10 mouse cellular contexts compared by ENCODE assay signal in the genomic region with DNA sequence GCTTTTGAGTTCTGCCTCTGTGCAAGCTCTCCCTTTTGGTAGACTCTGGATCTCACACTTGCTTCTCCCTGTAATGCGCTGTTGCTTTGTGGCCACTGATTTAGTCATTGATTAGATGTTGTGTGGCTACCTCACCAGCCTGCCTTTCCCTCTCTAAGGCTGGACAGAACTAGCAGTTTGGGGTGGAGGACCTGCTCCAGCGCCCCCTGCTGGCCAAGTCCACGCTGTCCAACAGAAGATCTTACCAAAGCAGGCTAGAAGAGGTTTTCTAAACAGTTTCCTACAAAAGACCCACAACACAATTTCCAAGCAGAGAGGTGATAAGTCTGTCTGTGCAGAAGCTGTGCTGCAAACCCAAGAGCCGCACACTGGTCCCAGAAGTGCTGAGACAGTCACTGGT. TPM values are rescaled to one million over a fixed set of nuclear protein-coding genes. Genes with fewer than 3 reads are reported as not detected.
DNase-seq lines count a peak whose midpoint lies in the region; ATAC-seq lines count a peak whose summit lies in the region.
"Had no signal": no experiment of that assay in that cellular context is flagged by ENCODE, and none has a peak within 500 bp of the region (broad histone marks: within the 10 kb centered on the region; RNA-seq: fewer than 3 reads in every experiment).

No protein-coding gene starts in this region.

- H3K36me3 ChIP-seq in lung, embryonic 15.5 days: no peaks in the 10 kb centered on the region
- H3K36me3 ChIP-seq: stomach, embryonic 15.5 days had no signal

- H3K4me1 ChIP-seq in lung, embryonic 15.5 days: peaks cover 20% of the 10 kb centered on the region
- H3K4me1 ChIP-seq: heart, embryonic 13.5 days had no signal

- peak; percentile 35; the same call in 1 of the 2 replicates for ATAC-seq in lung, embryonic 15.5 days (ENCODE audit: borderline replicate concordance, extremely low read depth, low FRiP score, low TSS enrichment)
- ATAC-seq in megakaryocyte, adult 5-6 weeks (ENCODE audit: poor library complexity, severe bottlenecking): no peak

- 28% methylated on average over 4 of the region's 4 CpGs for WGBS in lung, embryonic 15.5 days

- DNase-seq in B cell, adult 2 months: peak; percentile 77
- DNase-seq in R1 (ENCODE audit: low read depth, low spot score): peak; percentile 45
- DNase-seq in cerebellum, postnatal 36 days: peak; percentile 77 to 80
- DNase-seq in gastrocnemius, postnatal 4 days (ENCODE audit: low spot score in 2 of 2): peak; percentile 46 to 64
- peak; percentile 89 for DNase-seq in kidney, postnatal 4 days
- peak; percentile 68 for DNase-seq in right cerebral cortex, postnatal 25 days

- H3K27ac ChIP-seq in lung, embryonic 15.5 days: peak overlapping the region; percentile 20; the same call in 1 of the 2 replicates
- H3K27ac ChIP-seq: heart, embryonic 13.5 days; stomach, embryonic 15.5 days had no signal

- no peak overlapping the region for H3K4me3 ChIP-seq in lung, embryonic 15.5 days
- H3K4me3 ChIP-seq: heart, embryonic 13.5 days; stomach, embryonic 15.5 days had no signal

- no peak overlapping the region for H3K4me2 ChIP-seq in lung, embryonic 15.5 days
- H3K4me2 ChIP-seq: heart, embryonic 13.5 days; stomach, embryonic 15.5 days had no signal

- H3K27me3 ChIP-seq in lung, embryonic 15.5 days: no peaks in the 10 kb centered on the region
- H3K27me3 ChIP-seq: stomach, embryonic 15.5 days had no signal

- no peak overlapping the region for H3K9ac ChIP-seq in lung, embryonic 15.5 days
- H3K9ac ChIP-seq: heart, embryonic 13.5 days; stomach, embryonic 15.5 days had no signal

- no peaks in the 10 kb centered on the region for H3K9me3 ChIP-seq in lung, embryonic 15.5 days
- H3K9me3 ChIP-seq: heart, embryonic 13.5 days; stomach, embryonic 15.5 days had no signal

RNA-seq across cellular contexts. Expression of a gene that starts 26.9 kb away (rescaled TPM):
- 1 to 10 TPM; 3.0 to 5.5 TPM for total RNA-seq in gastrocnemius, postnatal 4 days (2021)
- polyA plus RNA-seq in lung, embryonic 15.5 days (2015; fragmentation: Nextera tagmentation; extraction: Ambion mirVana): 0.67 and 0.75 TPM in 2 replicates
- not detected in 2 replicates for total RNA-seq in megakaryocyte, adult 5-6 weeks (2015)
- not detected in 2 replicates for total RNA-seq in megakaryocyte, adult 5-6 weeks (2017)

RNA-seq across cellular contexts. Expression of a gene that starts 32.4 kb away (rescaled TPM):
- 100 to 1,000 TPM; 111 to 121 TPM for total RNA-seq in gastrocnemius, postnatal 4 days (2021)
- 74.8 and 85.7 TPM in 2 replicates for polyA plus RNA-seq in lung, embryonic 15.5 days (2015; fragmentation: Nextera tagmentation; extraction: Ambion mirVana)
- total RNA-seq in megakaryocyte, adult 5-6 weeks (2015): 0.43 and 0.56 TPM in 2 replicates
- 0.77 and 1.6 TPM in 2 replicates for total RNA-seq in megakaryocyte, adult 5-6 weeks (2017)

RNA-seq across cellular contexts. Expression of a gene that starts 57.0 kb away (rescaled TPM):
- not detected for total RNA-seq in gastrocnemius, postnatal 4 days (2021)
- 0.03 TPM in 1 of 2 replicates, not detected in the other for polyA plus RNA-seq in lung, embryonic 15.5 days (2015; fragmentation: Nextera tagmentation; extraction: Ambion mirVana)
- total RNA-seq in megakaryocyte, adult 5-6 weeks (2015): 0.04 TPM in 1 of 2 replicates, not detected in the other
- not detected in 2 replicates for total RNA-seq in megakaryocyte, adult 5-6 weeks (2017)
- polyA plus RNA-seq: heart, embryonic 13.5 days; stomach, embryonic 15.5 days had no signal

Comparison
In these comparisons a context has a peak if more than half of its experiments do, and no peak if none do; other contexts are left out.
1. RNA of a gene that starts 32.4 kb away (total RNA-seq): 111 to 121 TPM in gastrocnemius, postnatal 4 days; 0.43 to 1.6 TPM in megakaryocyte, adult 5-6 weeks; every median in the first group is over 10 times any median in the second.
2. Peak in every context shown above with its lines, with median percentiles within 50 percentile points of each other: DNase-seq.